Mouse (Mus musculus): Measurements from ENCODE around the gene Adam8.

DNA sequence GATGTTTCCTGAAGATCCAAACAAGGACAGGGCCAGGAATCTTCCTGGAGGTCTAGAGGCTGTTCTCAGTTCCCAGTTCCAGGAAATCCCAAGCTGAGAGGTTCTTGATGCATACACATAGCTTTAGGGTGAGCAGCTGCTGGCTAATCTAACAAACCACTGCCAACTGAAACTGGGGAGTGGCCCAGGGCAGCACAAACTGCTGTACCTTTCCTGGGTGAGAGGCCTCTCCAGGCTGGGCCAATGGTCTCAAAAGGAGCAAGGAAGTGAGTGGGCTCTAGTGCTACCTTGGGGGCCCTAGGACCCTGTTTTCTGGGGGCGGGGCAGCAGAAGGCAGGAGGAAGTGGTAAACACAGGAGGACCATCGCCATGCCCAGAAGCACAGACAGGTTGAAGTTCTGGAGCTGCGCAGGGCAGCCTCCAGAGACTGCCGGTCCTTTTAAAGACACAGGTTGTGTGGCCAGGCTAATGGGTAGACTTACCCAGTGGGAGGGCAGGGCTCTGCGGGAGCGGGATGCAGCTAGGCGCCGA is 1.4 kb downstream of the Adam8 start:
- TF ChIP-seq CTCF (IDR thresholded peaks at IDR 0.05; ENCODE audit: insufficient read depth, low read length) (no peak), POLR2A (IDR thresholded peaks at IDR 0.05; ENCODE audit: borderline replicate concordance, extremely low read depth, low read depth, low read length) (no peak)

Measured in lung, adult 2 months (tissue).